Mouse (Mus musculus) thymus, postnatal 36 days (tissue): ENCODE results near the gene Cd5.

Source experiments
- DNase-seq, 2 experiments: peaks; one replicate each; pipeline ENCODE4 v3.0.0; 2022; ENCODE audit warnings: mixed read lengths in 2 of 2

Gene Cd5

DNA sequence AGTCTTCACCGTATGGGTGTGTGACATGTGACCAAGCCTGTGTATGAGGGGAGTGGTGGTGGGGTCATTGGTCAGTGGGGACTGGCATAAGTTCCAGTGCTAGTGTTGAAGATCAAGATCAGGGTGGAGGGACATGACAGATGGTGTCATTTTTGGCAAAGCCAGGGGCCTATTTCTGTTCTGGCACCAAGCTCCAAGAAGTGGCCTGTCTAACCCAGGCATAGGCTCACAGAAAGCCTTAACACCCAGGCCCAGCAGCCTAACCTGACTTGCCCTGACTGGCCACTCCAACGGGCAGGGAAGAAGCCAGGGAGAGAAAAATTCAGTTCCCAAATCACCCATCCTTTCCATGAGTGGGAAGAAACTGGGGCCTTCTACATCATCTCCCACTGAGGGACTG is 18.7 kb upstream of the Cd5 start:
- DNase-seq: no peak

GRCm38 (mm10) chr19:10757125-10757524 is 18.3 kb upstream of the Cd5 start:
- DNase-seq: no peak

DNA sequence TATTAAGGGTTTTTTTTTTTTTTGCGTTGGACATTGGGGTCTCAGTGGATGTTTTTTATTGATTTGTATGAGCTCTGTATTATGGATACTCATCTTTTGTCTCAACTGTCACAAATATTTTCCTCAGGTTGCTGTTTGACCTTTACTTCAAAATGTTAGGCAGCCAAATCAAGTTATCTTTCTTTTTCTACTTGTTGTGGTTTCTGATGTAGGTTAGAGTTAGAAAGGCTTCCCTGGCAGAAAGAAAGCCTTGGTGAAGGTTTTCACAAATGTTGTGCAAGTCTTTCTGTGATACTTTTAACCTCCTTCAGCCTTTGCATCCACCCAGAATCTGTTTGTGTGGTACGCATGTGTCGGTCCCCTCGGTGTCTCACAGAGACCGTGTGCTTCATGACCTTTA is 13.8 kb upstream of the Cd5 start:
- DNase-seq: no peak

DNA sequence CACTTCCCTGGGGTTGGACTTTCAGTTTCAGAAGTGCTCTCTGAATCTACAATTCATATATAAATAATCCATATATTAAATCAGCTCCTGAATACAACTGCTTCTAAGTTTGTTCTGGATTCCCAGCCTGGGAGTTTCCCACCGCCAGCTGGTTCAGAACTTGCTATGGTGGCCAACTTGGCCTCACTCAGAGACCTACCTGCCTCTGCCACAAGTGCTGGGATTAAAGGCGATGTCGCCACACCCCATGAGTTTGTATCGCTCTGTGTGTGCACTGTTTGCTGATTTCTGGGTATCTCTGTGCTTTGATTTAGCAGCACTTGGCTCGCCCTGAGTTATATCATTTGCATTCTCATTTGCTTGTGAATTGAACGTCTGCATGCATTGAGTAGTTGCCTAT is 13.3 kb upstream of the Cd5 start:
- no peak for DNase-seq

GRCm38 (mm10) chr19:10751607-10752006 is 12.8 kb upstream of the Cd5 start:
- DNase-seq: peak in 1 of 2 experiments; percentile 64

GRCm38 (mm10) chr19:10750161-10750560 is 11.4 kb upstream of the Cd5 start:
- no peak for DNase-seq

DNA sequence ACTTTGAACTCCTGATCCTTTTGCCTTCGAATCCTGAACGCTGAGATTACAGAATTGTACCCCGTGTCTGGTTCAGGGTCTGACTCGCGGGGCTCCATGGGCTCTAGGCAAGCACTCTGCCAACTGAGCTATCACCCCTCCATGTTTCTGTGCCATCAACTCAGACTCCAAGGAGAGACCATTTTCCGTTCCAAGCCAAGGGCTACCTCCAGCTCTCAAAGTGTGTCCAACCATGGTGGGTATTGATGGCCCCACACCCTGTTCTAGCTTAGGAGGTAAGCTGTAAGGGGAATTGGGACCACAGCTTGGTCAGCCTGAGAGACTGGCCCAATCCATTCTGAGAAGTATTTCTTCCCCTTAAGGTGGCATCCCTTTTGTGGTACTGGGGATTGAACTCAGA is 10.5 kb upstream of the Cd5 start:
- no peak for DNase-seq

DNA sequence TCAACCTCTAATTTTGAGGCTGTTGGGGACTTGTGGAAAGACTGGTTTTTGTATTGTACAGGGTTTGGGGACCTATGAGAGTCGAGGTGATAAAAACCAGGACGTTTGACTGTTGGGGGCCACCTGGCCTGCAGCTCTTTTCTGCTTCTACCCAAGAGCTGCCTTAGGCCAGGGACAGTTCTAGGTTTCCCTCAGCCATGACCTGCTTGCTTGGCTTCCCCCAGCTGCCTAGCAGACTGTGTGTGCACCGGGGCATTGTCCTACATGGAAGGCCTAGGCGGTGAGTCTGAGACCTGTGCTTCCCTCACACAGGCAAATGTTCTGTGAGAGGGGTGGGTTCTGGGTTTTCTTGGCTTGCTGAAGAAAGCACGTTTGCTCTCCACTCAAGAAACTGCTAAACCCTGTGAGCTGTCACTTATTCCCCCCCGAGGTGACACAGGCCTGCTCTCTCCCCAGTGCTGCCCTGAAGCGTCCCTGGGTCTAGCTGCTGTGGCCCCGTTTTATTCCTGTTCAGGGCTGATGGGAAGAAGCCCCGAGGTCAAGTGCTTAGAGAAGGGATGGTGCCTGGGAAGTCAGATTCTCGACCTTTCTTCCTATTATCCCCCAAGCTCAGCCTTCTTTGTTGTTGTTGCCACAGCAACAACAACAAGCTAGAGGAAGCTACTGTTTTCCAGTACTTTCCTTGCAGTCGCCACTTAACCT is 9.8 kb upstream of the Cd5 start:
- no peak for DNase-seq

GRCm38 (mm10) chr19:10747718-10748117 is 8.9 kb upstream of the Cd5 start:
- DNase-seq: no peak

GRCm38 (mm10) chr19:10747182-10747581 is 8.4 kb upstream of the Cd5 start:
- DNase-seq: no peak

GRCm38 (mm10) chr19:10742565-10742964 is 3.8 kb upstream of the Cd5 start:
- peak in 1 of 2 experiments; percentile 7 for DNase-seq

- peak in 1 of 2 experiments; percentile 12 for DNase-seq
These were observed 3.3 kb upstream of the Cd5 start for GRCm38 (mm10) chr19:10742145-10742544.

DNA sequence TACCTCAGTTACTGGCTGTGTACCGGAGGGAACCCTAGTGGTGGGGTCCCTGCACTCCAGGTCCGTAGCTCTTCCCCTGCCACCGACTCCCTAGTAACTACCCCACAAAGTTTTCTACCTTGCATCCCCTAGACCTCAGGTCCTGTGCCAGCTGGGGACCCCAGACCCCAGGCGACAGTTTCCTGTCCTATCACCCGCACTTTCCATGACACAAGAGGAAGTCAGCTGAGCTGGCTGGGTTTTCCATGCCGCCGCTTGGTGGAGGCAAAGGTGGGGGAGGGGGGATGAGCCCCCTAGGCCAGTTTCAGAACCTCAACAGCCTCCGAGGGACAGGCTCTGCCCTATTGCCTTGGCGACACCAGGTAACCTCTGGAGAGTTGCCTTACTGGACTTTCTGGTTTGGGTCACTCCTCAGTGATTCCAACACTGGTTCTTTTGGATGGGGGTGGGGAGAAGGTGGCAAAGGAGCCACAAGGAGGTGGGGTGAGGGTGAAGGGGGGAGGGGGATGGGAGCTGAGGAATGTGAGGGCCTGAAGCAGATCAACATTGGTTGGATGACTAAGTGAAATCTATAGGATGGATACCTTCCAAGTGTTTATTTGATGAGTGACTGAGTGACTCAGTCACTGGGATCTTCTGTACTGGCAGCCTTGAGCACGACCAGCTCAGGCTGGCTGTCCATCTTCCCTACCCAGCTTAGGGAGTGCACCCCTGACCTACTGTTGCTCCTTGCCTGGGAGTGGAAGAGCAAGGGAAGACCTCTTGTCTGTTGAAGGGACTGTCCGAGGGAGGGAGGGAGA is 2.0 kb upstream of the Cd5 start:
- DNase-seq: peak; percentile 72 to 86

DNA sequence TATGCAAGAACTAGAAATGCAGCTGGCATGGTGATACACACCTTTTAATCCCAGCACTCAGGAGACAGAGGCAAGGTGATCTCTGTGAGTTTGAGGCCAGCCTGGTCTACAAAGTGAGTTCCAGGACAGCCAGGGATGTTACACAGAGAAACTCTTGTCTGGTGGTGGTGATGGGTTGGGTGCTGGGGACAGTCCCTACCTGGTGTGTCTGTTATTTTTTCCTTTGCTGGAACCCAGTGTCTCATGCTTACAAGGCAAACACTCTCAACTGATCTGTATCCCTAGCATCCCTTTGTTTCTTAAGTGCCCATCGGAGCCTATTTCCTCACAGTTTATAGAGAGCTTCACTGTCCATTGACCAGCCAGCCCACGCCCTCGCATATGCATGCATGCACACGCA is 1.1 kb upstream of the Cd5 start:
- DNase-seq: peak in 1 of 2 experiments; percentile 16

GRCm38 (mm10) chr19:10738038-10738437 is 764 bp downstream of the Cd5 start:
- no peak for DNase-seq

DNA sequence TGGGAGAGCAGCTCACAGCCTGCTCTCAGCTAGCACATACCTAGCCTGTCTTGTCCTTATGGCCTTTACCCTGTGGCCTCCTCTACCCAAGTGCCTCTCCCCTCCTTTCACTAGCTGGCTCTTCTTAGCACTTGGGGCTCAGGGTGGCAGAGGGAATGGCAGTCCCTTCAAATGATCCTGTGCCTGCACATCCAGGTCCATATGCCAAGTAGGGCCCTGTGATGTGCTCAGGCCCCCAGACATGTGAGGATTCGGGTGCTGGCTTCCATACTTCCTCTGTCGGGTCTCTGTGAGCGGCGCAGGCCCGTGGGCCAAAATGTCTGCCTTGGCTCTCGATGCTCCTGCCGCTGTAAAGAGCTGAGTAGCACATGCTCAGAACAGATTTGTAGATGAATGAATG is 2.9 kb downstream of the Cd5 start:
- no peak for DNase-seq

GRCm38 (mm10) chr19:10735061-10735460 is 3.7 kb downstream of the Cd5 start:
- DNase-seq: no peak

DNA sequence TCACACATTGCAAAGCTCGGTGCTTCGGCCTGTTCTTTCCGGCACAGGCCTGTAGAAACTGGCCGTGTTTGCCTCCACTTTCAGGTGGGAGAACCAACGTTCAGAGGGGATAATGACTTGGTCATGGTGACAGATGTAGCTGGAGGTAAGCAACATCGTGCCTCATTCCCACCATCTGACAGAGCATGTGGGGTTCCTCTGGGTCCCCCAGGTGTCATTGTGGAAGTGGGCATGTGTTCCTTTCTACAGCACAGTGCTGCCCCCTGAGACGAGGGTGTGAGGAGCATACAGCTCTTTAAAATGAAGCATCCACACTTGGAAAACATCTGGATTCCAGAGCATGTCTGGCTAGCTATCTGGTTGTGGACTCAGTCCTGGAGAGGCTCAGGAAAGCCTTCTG is 4.2 kb downstream of the Cd5 start:
- DNase-seq: no peak

GRCm38 (mm10) chr19:10733501-10734127 is 5.2 kb downstream of the Cd5 start:
- no peak for DNase-seq

- DNase-seq: no peak
These were observed 6.1 kb downstream of the Cd5 start for GRCm38 (mm10) chr19:10732741-10733140.

DNA sequence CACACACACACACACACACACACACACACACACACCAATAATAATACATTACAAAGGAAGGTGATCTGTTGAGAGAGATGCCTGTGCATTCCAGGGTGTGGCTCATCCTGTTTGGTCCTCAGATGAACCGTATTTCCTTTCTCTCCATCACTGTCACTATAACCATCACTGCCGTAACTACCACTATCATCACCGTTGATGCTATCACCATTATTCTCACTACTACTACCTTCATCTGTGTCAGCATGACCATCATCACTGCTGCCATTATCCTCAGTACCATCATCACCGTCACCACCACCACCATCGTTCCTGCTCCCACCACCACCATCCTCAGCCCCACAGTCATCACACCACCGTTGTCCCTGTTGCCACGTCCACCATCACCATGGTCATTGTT is 6.8 kb downstream of the Cd5 start:
- DNase-seq: no peak

- no peak for DNase-seq
These were observed 8.3 kb downstream of the Cd5 start for GRCm38 (mm10) chr19:10730469-10730868.

DNA sequence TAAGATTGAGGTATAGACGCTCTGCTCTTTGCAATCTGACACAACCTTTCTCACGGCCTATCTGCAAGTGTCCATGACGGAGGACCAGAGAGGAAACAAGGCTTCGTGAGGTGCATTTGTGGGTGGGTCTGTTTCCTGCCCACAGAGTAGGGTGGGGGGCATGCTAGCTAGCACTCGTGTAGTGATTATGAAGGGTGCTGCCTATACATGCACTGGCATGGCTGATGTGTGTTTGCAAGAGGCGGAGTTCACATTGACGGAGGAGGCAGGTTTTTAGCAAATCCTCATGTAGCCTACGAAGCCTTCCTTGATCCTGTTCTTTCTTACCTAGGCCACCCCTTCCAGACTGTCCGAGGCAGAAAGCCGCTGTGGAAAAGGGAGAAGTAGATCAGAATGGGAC is 8.9 kb downstream of the Cd5 start:
- no peak for DNase-seq
